Mouse (Mus musculus): Measurements from ENCODE around the gene Morc4.

Gene Morc4

DNA sequence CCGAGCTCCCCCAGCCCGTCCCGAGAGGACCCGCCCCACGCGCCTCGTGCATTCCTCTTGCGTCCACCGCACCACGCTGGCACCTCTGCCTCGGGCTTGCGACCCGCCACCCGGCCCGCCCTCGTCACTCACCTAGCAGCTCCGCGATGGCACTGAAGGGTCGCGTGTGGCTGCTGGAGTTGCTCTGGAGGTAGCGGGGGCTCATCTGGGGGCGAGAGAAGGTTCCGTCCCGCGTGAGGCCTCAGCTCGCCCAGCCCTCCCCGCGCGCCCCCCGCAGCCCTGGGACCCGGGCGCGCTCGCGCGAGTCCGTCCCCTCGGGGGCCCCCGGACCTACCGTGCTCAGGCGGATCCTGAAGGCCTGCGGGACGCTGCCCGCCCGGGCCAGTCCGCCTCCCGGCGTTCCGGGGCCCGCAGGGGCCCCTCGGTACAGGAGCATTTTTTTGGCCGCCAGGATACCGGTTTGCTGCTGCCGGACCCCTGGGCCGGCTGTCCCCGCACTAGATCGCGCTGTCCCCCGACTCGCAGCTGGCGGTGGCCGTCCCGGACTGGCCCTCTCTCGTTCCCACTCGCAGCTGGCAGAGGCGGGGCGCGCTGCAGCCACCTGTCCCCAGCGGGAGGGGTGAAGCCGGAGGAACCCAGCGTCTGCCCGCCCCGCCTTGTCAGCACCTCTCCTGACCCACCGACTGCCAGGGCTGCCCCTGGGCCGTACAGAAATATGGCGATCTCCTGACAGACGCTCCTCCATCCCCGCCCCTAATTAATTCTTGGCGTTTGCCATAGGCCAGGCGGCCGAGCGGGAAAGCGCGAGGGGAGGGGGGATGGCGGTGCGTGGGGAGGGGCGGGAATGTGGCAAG lies at the start of gene Morc4:
Morc4 (minus strand) TSS at position 740 of the 854 bp plus-strand sequence.
- DNase-seq (ENCODE audit: low read depth in 1 of 2, low spot score in 2 of 2), result no peak

DNA sequence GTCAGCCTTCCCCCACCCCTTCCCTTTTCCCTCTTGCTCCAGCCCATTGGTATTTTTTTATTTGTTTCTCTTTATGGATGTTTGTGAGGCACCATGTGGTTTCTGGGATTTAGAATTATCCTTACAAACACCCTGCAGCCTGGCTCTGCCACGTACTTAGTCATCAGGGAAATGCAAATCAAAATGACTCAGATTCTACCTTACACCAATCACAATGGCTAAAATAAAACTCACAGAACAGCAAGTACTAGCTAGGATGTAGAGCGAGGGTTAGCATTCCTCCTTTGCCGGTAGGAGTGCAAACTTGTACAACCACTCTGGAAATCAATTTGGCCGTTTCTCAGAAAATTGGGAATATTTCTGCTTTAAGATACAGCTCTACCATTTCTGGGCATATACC lies 49.1 kb upstream of the Morc4 start:
- DNase-seq (ENCODE audit: low read depth in 1 of 2, low spot score in 2 of 2), result no peak

DNA sequence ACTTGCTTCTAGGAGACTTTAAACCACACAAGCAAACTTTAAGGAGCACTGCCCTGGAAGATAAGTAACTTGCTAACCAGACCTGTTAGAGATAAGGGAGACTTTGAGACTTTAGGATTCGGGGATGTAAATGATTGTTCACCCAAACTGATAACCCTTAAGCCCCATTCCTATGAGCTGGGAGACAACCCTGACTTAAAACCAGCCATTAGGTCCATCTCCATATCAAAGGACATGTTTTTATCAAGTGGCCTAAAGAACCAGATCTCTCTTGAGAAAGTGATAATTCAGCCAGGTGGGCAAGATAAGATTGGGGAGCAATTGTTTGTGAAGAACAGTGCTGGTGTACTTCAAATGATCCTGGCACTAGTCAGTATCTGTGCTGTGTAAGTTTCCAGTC lies 19.9 kb upstream of the Morc4 start:
- no peak for DNase-seq (ENCODE audit: low read depth in 1 of 2, low spot score in 2 of 2)

DNA sequence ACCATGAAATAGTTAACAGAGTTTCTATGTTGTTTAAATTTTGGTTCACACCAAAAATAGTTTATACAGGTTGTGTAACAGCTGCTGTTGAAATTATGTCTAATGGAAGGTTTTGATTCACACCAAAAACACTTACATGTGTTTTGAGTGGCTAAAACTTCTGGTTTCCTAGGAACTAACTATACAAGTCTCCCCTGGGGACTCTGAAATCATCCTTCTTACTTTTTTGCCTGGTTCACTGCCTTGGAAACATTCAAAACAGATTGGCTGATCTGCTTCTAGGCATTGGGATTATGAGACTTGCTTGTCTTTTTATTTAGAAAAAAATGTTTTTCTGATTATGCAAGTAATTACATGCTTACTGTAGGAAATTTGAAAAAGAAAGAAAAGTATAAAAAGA lies 11.7 kb upstream of the Morc4 start:
- no peak for DNase-seq (ENCODE audit: low read depth in 1 of 2, low spot score in 2 of 2)

DNA sequence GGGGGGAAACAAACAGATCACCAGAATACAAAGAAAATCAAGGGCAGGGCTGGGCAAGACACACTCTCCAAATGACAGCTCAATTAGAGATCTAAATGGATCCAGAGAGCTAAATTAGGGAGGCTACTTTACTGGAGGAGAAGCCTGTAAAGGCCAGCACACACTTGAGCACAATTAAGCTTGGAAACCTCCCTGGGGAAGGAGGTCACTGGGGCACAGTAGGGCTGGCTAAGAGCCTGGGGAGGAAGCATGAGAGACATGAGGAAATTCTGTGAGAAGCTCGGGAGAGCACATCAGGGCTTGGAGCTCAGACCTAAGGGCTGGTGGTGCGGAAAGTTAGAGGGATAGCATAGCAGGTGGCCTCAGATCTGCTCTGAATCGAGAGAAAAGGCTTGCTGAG lies 6.5 kb upstream of the Morc4 start:
- DNase-seq (ENCODE audit: low read depth in 1 of 2, low spot score in 2 of 2), result no peak

DNA sequence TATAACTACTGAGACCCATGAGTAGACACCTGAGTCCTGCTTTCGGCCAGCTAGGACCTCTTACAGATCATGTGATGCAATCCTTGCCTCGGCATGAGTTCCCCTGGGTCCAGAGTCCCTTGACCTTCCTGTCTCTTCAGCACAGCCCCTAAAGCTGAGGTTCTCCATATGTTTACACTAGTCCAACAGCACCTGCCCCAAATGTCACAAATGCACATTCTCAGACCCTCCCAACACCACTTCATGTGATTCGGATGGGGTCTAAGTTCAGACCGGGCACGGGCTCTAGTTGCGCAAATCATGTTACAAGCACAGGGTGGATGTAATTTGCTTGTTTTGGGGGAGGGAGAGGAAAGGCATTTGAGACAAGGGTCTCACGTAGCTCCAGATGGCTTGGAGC lies 5.6 kb upstream of the Morc4 start:
- no peak for DNase-seq (ENCODE audit: low read depth in 1 of 2, low spot score in 2 of 2)

DNA sequence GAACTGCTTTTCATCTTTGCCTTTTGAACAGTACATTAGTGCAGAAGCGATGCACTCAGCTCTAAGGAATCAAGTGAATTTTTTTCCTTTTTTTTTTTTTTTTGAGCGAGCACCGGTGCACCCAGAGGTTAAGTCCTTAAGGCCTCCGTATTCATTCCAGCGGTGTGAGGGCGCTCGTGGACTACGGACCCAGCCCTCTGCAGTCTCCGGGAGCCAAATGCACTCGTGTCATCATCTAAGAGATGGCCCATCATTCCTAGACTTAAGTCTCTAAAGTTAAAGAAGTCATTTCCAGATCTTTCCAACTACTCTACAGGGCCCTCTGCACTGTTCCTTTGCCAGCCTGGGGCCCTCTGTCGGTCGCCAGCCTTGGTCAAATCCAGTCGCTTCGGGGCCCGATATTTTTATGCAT lies 1.2 kb downstream of the Morc4 start:
- DNase-seq (ENCODE audit: low read depth in 1 of 2, low spot score in 2 of 2), result no peak

DNA sequence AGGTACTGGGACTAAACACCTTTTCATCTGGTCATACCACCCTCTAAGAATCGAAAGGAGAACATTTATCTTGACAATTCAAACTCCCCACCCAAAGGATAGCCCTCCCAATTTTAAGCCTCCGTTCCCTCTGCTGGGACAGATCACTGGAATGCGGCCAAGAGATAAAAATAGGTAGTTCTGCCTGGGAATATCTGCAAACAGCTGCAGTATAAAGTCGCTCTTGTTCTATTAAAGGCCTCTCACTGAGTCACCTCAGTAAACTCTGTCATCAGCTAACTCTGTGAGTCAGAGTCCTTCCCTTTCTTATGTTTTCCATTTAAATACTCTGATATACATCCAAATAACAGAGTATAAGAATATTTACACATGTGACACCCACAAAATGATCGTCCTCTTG lies 12.1 kb downstream of the Morc4 start:
- DNase-seq (ENCODE audit: low read depth in 1 of 2, low spot score in 2 of 2), result no peak

DNA sequence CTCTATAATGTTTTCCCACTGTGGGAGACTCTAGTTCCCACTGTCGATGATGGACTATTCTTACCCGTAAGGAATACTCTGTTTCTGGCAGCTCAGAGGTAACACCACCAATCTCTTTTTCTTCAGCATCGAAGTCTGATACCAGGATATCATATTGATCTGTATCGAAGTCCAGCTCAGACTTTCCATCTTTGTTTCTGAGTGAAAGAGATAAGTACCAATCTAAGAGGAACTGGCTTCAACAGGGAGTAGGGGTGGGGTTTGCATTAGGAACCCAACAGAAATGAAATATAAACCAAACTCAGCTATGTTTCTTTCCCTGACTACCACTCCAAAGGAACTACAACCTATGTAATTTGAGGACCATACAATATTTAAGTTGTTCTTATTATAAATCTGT lies 16.7 kb downstream of the Morc4 start:
- no peak for DNase-seq (ENCODE audit: low read depth in 1 of 2, low spot score in 2 of 2)

DNA sequence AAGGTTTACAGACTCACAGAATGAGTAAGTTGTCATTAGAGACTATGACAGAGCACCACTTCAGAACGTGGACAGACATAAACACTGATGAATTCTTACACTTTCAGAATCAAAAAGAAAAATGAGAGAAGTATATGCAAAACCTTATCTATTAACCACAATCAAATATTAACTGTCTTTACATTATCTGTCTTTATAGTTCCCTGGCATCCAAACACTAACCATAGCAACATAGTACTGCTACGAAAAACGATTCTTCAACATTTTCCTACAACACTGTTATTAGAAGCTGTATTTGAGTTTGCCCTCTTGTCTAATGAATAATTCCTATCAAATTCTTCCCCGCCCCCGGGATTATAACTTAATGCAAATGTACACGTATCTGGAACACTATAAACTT lies 30.4 kb downstream of the Morc4 start:
- DNase-seq (ENCODE audit: low read depth in 1 of 2, low spot score in 2 of 2), result no peak

DNA sequence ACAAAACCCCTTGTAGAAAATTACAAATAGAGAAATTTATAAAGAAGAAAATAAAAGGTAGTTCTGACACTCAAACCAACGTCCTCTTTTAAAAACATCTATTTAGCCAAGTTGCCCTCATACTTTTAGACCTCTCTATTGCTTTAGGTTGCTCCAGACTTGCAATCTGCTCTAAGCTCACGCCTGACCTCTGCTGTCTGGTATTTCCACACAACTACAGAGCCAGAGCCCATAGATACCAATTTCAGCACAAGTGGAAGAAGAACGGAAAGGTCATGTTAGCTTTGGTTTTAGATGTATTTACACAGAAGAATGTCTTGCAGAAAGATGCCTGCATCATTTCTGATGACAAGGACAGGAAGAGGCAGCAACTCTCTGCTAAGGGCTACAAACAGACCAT lies 32.4 kb downstream of the Morc4 start:
- no peak for DNase-seq (ENCODE audit: low read depth in 1 of 2, low spot score in 2 of 2)

DNA sequence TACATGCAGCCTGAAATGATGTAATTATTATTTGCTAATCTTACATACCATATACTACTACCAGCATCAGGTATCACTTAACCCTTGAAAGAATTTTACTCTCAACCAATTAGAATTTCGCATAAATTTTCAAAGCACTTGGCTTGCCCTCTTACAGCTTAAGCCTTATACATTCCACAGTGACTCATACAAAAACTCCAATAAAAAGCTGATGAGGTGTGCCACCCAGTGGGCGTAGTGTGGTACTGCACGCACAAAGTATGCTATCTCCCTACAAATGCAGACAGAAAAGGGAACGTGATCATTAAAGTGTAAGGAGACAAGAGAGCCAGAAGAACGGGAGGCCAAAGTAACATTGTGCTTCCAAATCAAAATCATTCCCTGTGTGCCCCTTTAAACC lies 39.0 kb downstream of the Morc4 start:
- no peak for DNase-seq (ENCODE audit: low read depth in 1 of 2, low spot score in 2 of 2)

DNA sequence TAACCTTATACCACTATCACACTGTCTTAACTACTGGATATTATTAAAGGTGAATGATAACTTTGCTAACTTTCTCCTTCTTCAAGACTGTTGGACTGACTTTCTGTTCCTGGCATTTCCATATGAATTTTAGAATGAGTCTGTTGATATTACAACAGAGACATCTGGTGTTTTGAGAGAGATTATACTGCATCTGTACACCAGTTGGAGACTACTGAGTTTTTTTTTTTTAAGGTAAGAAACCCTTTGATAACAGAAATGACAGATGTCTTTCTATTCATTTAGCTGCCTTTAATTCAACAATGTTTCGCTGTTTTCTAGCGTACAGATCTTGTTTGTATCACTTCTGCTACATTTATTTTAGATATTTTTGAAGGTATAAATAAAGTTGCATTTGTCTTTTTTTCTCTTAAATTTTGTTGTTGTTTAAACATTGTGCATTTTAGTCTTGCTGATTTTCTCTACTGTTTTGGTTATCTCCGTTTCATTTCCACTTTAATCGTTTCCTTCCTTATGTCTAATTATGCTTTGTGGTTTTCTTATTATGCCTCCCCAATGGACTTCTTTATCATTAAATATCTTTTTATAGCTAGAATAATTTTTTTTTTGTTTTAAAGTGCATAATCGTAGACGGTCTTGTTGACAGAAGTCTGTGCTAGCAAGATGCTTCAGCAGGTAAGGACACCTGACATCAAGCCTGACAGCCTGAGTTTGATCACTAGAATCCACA lies 42.9 kb downstream of the Morc4 start:
- DNase-seq (ENCODE audit: low read depth in 1 of 2, low spot score in 2 of 2), result no peak

DNA sequence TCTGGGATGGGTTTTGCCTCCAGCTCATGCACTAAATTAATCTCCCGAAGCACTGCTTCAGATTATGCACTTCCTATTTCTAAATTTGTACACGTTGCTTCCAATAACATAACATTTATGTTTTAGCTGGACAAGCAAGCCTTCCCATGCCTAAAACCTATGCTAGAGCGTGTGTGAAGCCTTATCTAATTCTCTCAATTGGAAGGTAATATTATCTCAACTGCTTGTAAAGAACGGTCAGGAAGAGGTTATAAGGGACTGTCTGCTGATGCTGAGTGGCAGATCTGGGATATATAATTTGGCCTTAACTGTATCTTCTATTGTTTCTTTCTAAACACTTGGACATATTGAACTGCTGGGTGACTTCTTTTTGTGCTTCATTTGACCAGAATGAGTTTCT lies 44.6 kb downstream of the Morc4 start:
- no peak for DNase-seq (ENCODE audit: low read depth in 1 of 2, low spot score in 2 of 2)

DNA sequence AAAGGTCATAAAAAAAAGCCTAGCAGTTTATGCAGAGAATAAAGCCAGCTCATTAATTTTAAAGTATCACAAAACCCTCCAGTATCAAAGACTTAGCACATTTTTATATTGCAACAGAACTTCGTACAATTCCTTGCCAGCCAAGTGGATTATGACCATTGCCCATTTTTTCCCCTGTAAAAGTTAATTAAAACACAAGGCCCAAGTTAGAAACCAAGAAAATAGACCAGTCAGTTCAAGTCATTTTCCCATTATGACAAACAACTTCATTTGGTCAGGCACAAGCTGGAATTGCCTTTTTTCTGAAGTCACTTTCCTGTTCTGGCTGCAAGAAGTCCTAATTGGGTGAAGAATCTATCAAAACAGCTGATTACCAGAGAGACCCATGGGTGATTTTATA lies 46.1 kb downstream of the Morc4 start:
- no peak for DNase-seq (ENCODE audit: low read depth in 1 of 2, low spot score in 2 of 2)

DNA sequence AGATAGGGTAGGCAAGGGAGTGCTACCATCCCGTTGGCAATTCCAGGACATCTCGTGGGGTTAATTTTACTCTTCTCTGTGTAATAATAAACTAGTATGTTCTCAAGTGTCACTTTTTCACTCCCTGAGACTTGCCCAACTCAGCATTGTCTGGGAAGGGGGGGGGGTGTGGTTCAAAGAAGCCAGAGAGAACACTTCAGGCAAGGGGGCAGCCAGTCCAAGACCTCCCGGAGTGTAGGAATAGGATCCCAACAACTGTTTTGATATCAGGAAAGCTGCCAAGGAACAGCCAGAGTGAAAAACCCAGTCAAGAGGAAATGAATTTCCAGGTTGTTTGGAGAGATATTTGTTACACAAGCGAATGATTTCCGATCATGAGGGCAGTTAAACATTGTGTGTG lies 56.3 kb downstream of the Morc4 start:
- no peak for DNase-seq (ENCODE audit: low read depth in 1 of 2, low spot score in 2 of 2)

DNA sequence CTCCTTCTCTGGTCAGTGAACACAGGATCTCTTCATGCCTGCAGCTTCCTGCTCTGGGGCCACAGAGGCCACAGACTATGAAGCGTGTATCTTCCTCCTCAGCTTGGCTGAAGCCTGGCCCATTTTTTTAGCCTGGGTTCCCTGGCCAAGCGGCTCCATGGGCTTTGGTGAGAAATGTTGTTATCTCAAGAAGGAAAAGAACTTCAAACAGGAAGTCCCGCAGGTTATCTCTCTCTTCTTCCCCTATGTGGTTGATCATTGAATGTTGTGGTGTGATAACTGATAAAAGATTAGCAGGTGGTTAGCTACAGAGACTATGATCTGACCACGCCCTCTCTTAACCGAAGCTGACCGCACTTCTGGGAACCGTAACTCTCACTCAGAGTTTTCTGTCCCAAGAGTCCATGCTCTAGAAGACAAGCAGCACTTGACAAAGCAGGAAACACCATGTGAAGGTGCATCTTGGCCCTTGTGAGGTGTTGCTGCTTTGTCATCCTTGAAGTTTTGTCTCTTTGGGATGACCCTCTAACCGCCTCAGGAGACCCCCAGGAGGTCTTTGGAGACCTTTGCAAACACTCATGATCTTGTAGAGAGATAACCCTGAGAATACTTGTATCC lies 57.4 kb downstream of the Morc4 start:
- DNase-seq (ENCODE audit: low read depth in 1 of 2, low spot score in 2 of 2), result no peak

DNA sequence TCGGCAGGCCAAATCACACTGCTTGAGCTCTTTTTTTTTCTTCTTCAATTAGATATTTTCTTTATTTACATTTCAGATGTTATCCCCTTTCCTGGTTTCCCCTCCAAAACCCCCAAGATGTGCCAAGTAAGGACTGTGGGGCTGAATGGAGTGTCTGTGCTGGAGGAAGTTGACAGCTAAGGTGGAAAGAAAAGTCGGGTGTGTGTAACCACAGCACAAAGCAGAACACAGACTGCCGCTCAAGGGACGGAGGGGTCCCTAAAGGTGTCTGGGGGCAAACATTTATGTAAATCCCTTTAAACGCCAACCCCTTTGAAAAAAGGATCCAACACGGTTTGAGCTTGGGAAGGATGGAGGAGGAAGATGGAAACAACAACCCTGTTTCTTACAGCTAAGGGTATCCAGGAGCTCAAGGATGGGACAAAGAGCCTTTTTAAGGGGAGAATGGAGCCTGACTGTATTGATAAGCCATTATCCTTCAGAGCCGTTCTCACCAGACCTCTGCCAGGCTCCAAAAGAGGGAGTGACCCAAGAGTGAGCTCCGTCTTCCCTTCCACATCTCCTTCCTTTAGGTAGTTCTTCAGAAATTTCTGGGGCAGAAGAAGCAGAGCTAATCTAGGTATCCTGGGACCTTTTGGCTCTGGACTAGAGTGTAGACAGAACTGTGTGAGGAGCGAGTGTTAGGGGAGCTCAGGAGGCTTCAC lies 58.0 kb downstream of the Morc4 start:
- DNase-seq (ENCODE audit: low read depth in 1 of 2, low spot score in 2 of 2), result no peak

DNA sequence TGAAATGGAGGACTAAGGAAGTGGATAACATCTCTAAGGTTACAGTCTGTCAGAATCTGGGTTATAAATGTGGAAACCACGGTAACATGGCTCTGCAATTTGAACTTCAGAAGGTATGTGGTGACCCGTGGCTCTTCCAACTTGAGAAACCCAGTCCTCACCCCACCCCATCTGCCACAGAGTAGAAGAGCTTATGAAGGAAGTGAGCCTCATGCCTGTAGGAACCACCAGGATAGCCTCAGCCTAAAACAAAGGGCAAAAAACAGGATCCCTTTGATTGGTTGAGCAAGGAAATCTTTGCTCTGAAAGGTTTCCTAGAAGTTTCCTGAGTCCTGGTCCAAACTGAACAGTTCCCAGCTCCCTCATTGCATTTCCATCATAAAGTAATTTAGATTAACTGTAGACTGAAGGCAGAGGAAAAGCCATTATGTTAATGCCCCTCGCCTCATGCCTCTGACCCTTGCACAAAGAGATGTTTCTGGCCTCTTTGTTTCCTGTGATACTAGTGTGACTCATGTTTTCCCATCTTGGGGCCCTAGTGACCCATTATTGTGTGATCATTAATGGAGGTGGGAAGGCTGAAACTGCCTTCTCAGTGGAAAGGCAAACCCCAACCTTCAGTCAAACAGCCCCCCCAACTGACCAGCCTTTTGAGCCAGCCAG lies 58.7 kb downstream of the Morc4 start:
- DNase-seq (ENCODE audit: low read depth in 1 of 2, low spot score in 2 of 2), result no peak

DNA sequence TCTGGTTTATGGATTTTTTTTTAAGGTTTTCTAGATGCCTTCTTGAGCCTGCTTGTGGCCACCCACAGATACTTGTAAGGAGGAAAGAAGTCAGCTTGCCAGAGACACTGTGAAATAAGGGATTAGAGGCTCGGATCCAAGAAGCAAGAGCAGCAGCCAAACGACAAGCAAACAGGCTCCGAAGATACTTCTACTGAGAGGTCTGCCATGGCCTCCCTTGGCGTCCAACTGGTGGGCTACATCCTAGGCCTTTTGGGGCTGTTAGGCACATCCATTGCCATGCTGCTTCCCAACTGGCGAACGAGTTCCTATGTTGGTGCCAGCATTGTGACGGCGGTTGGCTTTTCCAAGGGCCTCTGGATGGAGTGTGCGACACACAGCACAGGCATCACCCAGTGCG lies 63.0 kb downstream of the Morc4 start:
- no peak for DNase-seq (ENCODE audit: low read depth in 1 of 2, low spot score in 2 of 2)

DNA sequence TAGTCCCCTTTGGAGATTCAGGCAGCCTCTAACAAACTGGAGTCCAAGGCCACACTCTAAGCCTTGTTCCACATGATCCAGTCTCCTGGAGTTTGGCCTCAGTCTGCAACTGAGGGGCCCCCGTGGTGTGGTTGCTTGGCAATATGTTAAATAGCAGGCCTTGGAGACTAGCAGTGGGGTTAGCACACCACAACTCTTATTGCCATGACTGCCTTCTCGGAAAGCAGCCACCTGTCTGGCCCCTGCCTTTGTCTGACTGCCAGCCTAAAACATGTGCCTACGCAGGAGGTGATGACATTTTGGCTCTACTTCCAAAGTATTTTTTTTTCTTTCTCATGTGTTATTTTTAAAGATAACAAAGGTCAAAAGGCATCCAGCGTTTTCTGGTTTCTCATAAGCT lies 63.4 kb downstream of the Morc4 start:
- DNase-seq (ENCODE audit: low read depth in 1 of 2, low spot score in 2 of 2), result no peak

Data from monocyte, adult 2 months (primary cell).